Mouse (Mus musculus) midbrain, embryonic 16.5 days (tissue): ENCODE measurements at regions not wholly inside any gene's neighbourhood (a gene's known extent, or its start where the extent isn't known, plus 50 kb on each side); places are given as distances from the start of the nearest gene placed in this dataset.
A peak's percentile ranks its signal among the peaks of the same experiment; 100 is the strongest.

ENCODE experiments used
- ATAC-seq: fragments of 200-750 bp; cut with Nextera tagmentation; 2 replicates; pipeline ENCODE4 v1.8.0; 2017; ENCODE audit warnings: moderate TSS enrichment
- H3K27ac ChIP-seq: fragments of 300-500 bp; sonication (generic); 2 replicates; pipeline ENCODE4 v1.5.1; 2014; ENCODE audit warnings: mild to moderate bottlenecking, low read length, mixed read lengths
- H3K27me3 ChIP-seq: fragments of 300-500 bp; sonication (generic); 2 replicates; pipeline ENCODE4 v1.6.1; 2014; ENCODE audit warnings: low read depth, low read length, mixed read lengths; ENCODE audit not compliant: control insufficient read depth, insufficient read depth
- H3K36me3 ChIP-seq: fragments of 300-500 bp; sonication (generic); 2 replicates; pipeline ENCODE4 v1.6.1; 2014; ENCODE audit warnings: mild to moderate bottlenecking, low read length, moderate library complexity, mixed read lengths; ENCODE audit not compliant: control insufficient read depth, insufficient read depth
- H3K4me1 ChIP-seq: fragments of 300-500 bp; sonication (generic); 2 replicates; pipeline ENCODE4 v1.6.1; 2014; ENCODE audit warnings: mild to moderate bottlenecking, low read length, mixed read lengths; ENCODE audit not compliant: control insufficient read depth, insufficient read depth
- H3K4me2 ChIP-seq: fragments of 300-500 bp; sonication (generic); 2 replicates; pipeline ENCODE4 v1.6.1; 2014; ENCODE audit warnings: mild to moderate bottlenecking, low read length, mixed read lengths
- H3K4me3 ChIP-seq: fragments of 300-500 bp; sonication (generic); 2 replicates; pipeline ENCODE4 v1.5.1; 2014; ENCODE audit warnings: low read depth, mild to moderate bottlenecking, low read length, moderate library complexity, mixed read lengths
- H3K9ac ChIP-seq: fragments of 300-500 bp; sonication (generic); 2 replicates; pipeline ENCODE4 v1.6.1; 2014; ENCODE audit warnings: low read depth, low read length, mixed read lengths
- H3K9me3 ChIP-seq: fragments of 300-500 bp; sonication (generic); replicated peaks from 2 replicates; pipeline ENCODE4 v1.6.1; 2014; ENCODE audit warnings: mild to moderate bottlenecking, low read length, mixed read lengths; ENCODE audit not compliant: control insufficient read depth, poor library complexity, severe bottlenecking
- WGBS: fragments of 180-500 bp; shearing (Covaris S2); extraction: QIAGEN DNeasy Blood & Tissue Kit; methylation state at CpG from one replicate; pipeline ENCODE4 v1.1.7; 2014; 5-methylcytosine and 5-hydroxymethylcytosine counted together

DNA sequence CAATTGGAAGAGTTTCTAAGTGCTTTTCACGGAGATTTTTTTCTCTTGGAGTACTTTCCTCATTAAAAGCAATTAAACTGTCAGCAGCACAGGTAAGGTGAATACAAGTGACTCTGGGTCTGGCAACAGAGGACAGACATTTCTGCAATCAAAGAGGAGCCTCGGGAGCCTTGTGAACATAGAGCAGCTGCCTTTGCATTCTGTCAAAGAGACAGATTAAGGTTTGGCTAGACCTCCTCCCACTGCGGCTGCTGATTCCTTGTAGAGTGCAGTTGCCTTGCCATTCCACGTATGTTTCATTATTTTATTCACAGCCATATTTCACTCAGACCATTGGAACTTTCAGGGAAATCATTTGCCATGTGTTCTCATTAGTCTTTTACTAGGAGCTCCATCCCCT, 563.0 kb upstream of the Gnpda2 start:
- no peaks in the 10 kb centered on the region for H3K27me3 ChIP-seq
- no peaks in the 10 kb centered on the region for H3K36me3 ChIP-seq
- no peaks in the 10 kb centered on the region for H3K9me3 ChIP-seq
- ATAC-seq = peak; percentile 51; the same call in 1 of the 2 replicates
- no peaks in the 10 kb centered on the region for H3K4me1 ChIP-seq
- H3K9ac ChIP-seq = no peak overlapping the region
- WGBS = 49% methylated on average over 4 of the region's 4 CpGs
- H3K4me3 ChIP-seq = no peak overlapping the region
- no peak overlapping the region for H3K4me2 ChIP-seq
- no peak overlapping the region for H3K27ac ChIP-seq
